Mouse (Mus musculus) olfactory bulb, adult 2 months (tissue): ENCODE measurements at regions not wholly inside any gene's neighbourhood (a gene's known extent, or its start where the extent isn't known, plus 50 kb on each side); places are given as distances from the start of the nearest gene placed in this dataset.

Experiments
- CTCF ChIP-seq: fragments of 200-500 bp; IDR thresholded peaks from 2 replicates; pipeline ENCODE4 v1.5.1; 2012; ENCODE audit warnings: low read depth, mild to moderate bottlenecking, low read length, moderate library complexity; ENCODE audit not compliant: insufficient read depth
- POLR2A ChIP-seq: fragments of 200-500 bp; IDR thresholded peaks from 2 replicates; pipeline ENCODE4 v1.6.1; 2012; ENCODE audit warnings: mild to moderate bottlenecking, low read depth, low read length, moderate library complexity; ENCODE audit not compliant: insufficient read depth

- TF ChIP-seq POLR2A, result no peak
- no peak for TF ChIP-seq CTCF
These were observed 251.4 kb downstream of the Gm9195 start for GRCm38 (mm10) chr14:72240272-72240671.
